Mouse (Mus musculus): ENCODE measurements around the gene Cst12.

- TF ChIP-seq CTCF (IDR thresholded peaks at IDR 0.05; ENCODE audit: extremely low read depth, insufficient read depth, insufficient read length, insufficient replicate concordance): no peak
- no peak for TF ChIP-seq POLR2A (IDR thresholded peaks at IDR 0.05; ENCODE audit: low read depth, low read length)
Measured at GRCm38 (mm10) chr2:148839224-148839623, 50.1 kb downstream of the Cst12 start.
